Mouse (Mus musculus): ENCODE measurements at regions not wholly inside any gene's neighbourhood (a gene's known extent, or its start where the extent isn't known, plus 50 kb on each side); places are given as distances from the start of the nearest gene placed in this dataset.
A peak's percentile ranks its signal among the peaks of the same experiment; 100 is the strongest.

DNA sequence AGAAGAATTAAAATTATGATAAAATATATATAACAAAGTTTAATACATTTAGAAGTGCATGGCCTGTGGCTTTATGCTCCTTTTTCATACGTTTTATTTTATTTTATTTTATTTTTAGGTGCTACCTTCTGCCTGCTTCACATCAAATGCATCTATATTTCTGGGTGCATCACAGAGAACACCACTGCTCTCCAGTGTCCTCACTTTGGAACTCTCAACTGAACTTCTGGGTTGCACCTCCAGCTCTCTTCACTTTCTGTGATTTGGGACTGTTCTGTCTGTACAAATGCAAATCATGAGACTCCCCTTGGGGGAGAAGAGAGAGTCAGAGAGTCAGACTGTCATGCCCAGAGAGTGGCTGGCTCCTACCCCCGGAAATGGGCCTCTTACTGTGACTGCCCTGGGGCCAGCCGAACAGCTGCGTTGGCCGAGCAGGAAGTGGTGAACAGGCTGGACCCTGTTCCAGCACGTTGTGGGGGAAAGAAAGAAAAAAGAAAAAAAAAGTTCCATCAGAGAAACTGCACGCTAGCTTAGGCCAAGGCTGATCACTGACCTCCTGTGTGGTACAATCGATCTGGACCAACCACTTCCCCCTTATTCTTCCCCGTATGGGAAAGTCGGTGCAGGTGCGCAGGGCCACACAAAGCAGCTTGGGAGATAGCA is 111.9 kb upstream of the Id2 start:
- Histone ChIP-seq H3K4me3 (ENCODE audit: insufficient read depth, low read length) (no peak overlapping the region), H3K4me1 (ENCODE audit: control insufficient read depth, insufficient read depth, low read length) (peaks cover 42% of the 10 kb centered on the region), H3K27ac (ENCODE audit: insufficient read depth, low read depth, low read length) (peak overlapping the region; percentile 78)
- no peak for TF ChIP-seq POLR2A (IDR thresholded peaks at IDR 0.05; ENCODE audit: borderline replicate concordance, low read depth, low read length)
- TF ChIP-seq CTCF (IDR thresholded peaks at IDR 0.05; ENCODE audit: low read depth, low read length) = no peak

GRCm38 (mm10) chr12:25203371-25204067 is 106.6 kb upstream of the Id2 start:
- Histone ChIP-seq H3K4me1 (ENCODE audit: control insufficient read depth, insufficient read depth, low read length) (peaks cover 29% of the 10 kb centered on the region), H3K27ac (ENCODE audit: insufficient read depth, low read depth, low read length) (no peak overlapping the region)
- TF ChIP-seq POLR2A (IDR thresholded peaks at IDR 0.05; ENCODE audit: borderline replicate concordance, low read depth, low read length) = no peak
- no peak for TF ChIP-seq CTCF (IDR thresholded peaks at IDR 0.05; ENCODE audit: low read depth, low read length)

DNA sequence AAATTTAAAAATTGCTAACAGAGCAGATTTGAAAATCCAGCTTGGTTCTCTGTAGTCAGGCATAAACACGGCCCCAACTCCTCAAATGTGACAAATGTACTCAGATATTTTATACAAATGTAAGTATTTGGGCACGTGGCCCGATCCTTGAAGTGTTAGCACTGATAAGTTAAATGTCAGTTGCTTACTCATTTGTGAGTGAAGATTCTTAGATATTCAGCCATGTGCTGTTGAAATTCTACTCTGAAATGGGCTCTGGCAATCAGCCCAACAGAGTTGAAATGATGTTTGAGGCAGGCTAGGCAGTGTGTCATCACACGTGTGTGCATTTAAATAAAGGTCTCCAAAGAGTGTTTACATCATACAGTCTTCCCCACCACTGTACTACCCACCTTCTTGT is 103.2 kb upstream of the Id2 start:
- TF ChIP-seq CTCF (IDR thresholded peaks at IDR 0.05; ENCODE audit: low read depth, low read length) = no peak
- no peak for TF ChIP-seq POLR2A (IDR thresholded peaks at IDR 0.05; ENCODE audit: borderline replicate concordance, low read depth, low read length)
- Histone ChIP-seq H3K27ac (ENCODE audit: insufficient read depth, low read depth, low read length) (no peak overlapping the region), H3K4me3 (ENCODE audit: insufficient read depth, low read length) (no peak overlapping the region), H3K4me1 (ENCODE audit: control insufficient read depth, insufficient read depth, low read length) (peaks cover 26% of the 10 kb centered on the region)

More at GRCm38 (mm10) chr12:25203371-25204067, 106.6 kb upstream of the Id2 start:
- H3K4me3 ChIP-seq (ENCODE audit: insufficient read depth, low read length) = no peak overlapping the region

DNA sequence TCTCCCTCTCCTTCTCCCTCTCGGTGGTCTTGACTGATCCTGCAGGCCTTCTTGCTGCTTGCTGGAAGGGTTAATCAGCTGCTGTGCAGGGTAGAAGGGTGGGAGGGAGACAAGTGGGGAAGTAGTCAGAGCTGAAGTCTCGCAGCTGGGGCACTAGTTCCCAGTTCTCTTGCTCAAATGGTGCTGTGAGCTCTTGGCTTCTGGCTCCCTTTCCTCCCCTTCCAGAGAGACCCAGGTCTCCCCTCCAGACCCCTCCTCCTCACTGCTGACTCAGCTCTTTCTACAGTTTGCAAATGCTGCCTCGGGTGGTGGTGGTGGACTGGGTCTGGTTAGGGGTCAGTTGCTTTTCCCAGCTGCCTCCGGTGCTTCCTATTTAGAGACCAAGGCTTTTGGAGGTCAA is 100.8 kb upstream of the Id2 start:
- TF ChIP-seq CTCF (IDR thresholded peaks at IDR 0.05; ENCODE audit: low read depth, low read length) = no peak
- TF ChIP-seq POLR2A (IDR thresholded peaks at IDR 0.05; ENCODE audit: borderline replicate concordance, low read depth, low read length) = no peak
- H3K27ac ChIP-seq (ENCODE audit: insufficient read depth, low read depth, low read length) = peak overlapping the region; percentile 67; the same call in 1 of the 2 replicates
- no peak overlapping the region for H3K4me3 ChIP-seq (ENCODE audit: insufficient read depth, low read length)
- H3K4me1 ChIP-seq (ENCODE audit: control insufficient read depth, insufficient read depth, low read length) = peaks cover 17% of the 10 kb centered on the region

GRCm38 (mm10) chr12:25196022-25196421 is 99.1 kb upstream of the Id2 start:
- Histone ChIP-seq H3K4me1 (ENCODE audit: control insufficient read depth, insufficient read depth, low read length) (peaks cover 28% of the 10 kb centered on the region), H3K4me3 (ENCODE audit: insufficient read depth, low read length) (no peak overlapping the region), H3K27ac (ENCODE audit: insufficient read depth, low read depth, low read length) (no peak overlapping the region)
- TF ChIP-seq POLR2A (IDR thresholded peaks at IDR 0.05; ENCODE audit: borderline replicate concordance, low read depth, low read length) (no peak), CTCF (IDR thresholded peaks at IDR 0.05; ENCODE audit: low read depth, low read length) (no peak)

GRCm38 (mm10) chr12:25192216-25192615 is 95.3 kb upstream of the Id2 start:
- peaks cover 44% of the 10 kb centered on the region for H3K4me1 ChIP-seq (ENCODE audit: control insufficient read depth, insufficient read depth, low read length)
- TF ChIP-seq CTCF (IDR thresholded peaks at IDR 0.05; ENCODE audit: low read depth, low read length) = no peak
- no peak for TF ChIP-seq POLR2A (IDR thresholded peaks at IDR 0.05; ENCODE audit: borderline replicate concordance, low read depth, low read length)

DNA sequence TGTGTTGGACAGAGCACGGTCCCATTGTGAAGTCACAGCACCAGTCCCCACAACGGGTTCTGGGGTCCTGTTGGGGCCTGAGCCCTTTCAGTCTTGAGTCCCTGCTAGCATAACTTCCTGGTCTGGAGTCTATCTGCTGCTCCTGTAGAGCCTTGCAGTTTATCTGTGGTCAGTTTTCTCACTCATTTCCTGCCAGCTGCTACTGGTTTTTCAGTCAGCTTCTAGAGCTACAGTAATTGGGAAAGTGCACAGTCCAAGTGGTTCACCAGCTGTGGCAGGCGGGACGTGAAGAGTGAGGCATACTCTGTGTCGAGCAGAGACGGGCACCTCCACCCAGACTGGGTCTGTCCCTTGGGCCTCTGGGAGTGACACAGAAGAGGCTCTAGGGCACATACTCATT is 93.4 kb upstream of the Id2 start:
- peak overlapping the region; percentile 88 for H3K27ac ChIP-seq (ENCODE audit: insufficient read depth, low read depth, low read length)
- TF ChIP-seq POLR2A (IDR thresholded peaks at IDR 0.05; ENCODE audit: borderline replicate concordance, low read depth, low read length) (no peak), CTCF (IDR thresholded peaks at IDR 0.05; ENCODE audit: low read depth, low read length) (no peak)
- H3K4me3 ChIP-seq (ENCODE audit: insufficient read depth, low read length) = no peak overlapping the region
- H3K4me1 ChIP-seq (ENCODE audit: control insufficient read depth, insufficient read depth, low read length) = peaks cover 41% of the 10 kb centered on the region

More at GRCm38 (mm10) chr12:25192216-25192615, 95.3 kb upstream of the Id2 start:
- Histone ChIP-seq H3K27ac (ENCODE audit: insufficient read depth, low read depth, low read length) (no peak overlapping the region), H3K4me3 (ENCODE audit: insufficient read depth, low read length) (no peak overlapping the region)

- H3K4me1 ChIP-seq (ENCODE audit: control insufficient read depth, insufficient read depth, low read length) = peaks cover 37% of the 10 kb centered on the region
- peak overlapping the region; percentile 88 for H3K27ac ChIP-seq (ENCODE audit: insufficient read depth, low read depth, low read length)
- H3K4me3 ChIP-seq (ENCODE audit: insufficient read depth, low read length) = no peak overlapping the region
- no peak for TF ChIP-seq CTCF (IDR thresholded peaks at IDR 0.05; ENCODE audit: low read depth, low read length)
- TF ChIP-seq POLR2A (IDR thresholded peaks at IDR 0.05; ENCODE audit: borderline replicate concordance, low read depth, low read length) = no peak
Observed at GRCm38 (mm10) chr12:25189174-25189761, 92.3 kb upstream of the Id2 start.

DNA sequence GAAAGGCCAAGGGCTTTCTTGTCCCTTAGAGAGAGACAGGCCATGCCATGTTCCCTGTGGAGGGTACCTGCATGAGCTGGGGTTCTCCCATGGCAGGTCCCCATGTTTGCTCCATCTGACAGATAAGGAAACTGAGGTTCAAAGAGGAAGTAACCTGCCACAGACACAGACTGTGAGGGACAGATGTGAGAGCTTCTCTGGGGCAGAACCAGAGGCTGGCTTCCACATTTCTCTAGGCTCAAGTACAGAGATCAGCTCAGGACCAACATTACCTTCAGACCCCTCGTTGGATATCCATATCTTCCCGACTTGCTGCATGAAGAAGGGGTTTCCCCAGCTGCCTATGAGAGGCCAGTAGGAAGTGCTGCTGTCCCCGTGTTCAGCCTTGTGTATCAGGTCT is 91.6 kb upstream of the Id2 start:
- no peak overlapping the region for H3K4me3 ChIP-seq (ENCODE audit: insufficient read depth, low read length)
- peak overlapping the region; percentile 68 for H3K27ac ChIP-seq (ENCODE audit: insufficient read depth, low read depth, low read length)
- peaks cover 37% of the 10 kb centered on the region for H3K4me1 ChIP-seq (ENCODE audit: control insufficient read depth, insufficient read depth, low read length)
- TF ChIP-seq POLR2A (IDR thresholded peaks at IDR 0.05; ENCODE audit: borderline replicate concordance, low read depth, low read length) = no peak
- no peak for TF ChIP-seq CTCF (IDR thresholded peaks at IDR 0.05; ENCODE audit: low read depth, low read length)

DNA sequence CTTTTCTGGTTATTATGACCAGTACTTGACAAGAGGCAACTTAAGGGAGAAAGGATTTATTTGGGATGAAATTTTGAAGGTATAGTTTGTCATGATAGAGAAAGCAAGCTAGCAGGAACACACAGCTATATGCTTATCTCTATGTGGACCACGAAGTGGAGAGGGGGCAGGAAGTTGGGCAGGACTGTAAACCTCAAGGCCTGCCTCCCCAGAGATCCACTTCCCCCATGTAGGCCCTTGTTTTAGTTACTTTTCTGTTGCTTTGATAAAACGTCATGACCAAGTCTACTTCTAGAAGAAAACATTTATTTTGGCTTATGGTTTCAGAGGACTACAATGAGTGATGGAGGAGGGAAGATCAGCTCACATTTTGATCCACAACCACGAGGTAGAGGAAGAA is 90.3 kb upstream of the Id2 start:
- no peak overlapping the region for H3K27ac ChIP-seq (ENCODE audit: insufficient read depth, low read depth, low read length)
- no peak overlapping the region for H3K4me3 ChIP-seq (ENCODE audit: insufficient read depth, low read length)
- TF ChIP-seq CTCF (IDR thresholded peaks at IDR 0.05; ENCODE audit: low read depth, low read length) (no peak), POLR2A (IDR thresholded peaks at IDR 0.05; ENCODE audit: borderline replicate concordance, low read depth, low read length) (no peak)
- peaks cover 38% of the 10 kb centered on the region for H3K4me1 ChIP-seq (ENCODE audit: control insufficient read depth, insufficient read depth, low read length)

All from bone marrow macrophage, adult 2 months (primary cell).